Mouse (Mus musculus): ENCODE results near the gene Ehf.
A peak's percentile ranks its signal among the peaks of the same experiment; 100 is the strongest.

- TF ChIP-seq POLR2A (IDR thresholded peaks at IDR 0.05; ENCODE audit: insufficient read depth, low read depth, low read length) (no peak), CTCF (IDR thresholded peaks at IDR 0.05) (peak; percentile 73), EP300 (IDR thresholded peaks at IDR 0.05; ENCODE audit: insufficient read depth, low read depth, low read length) (no peak)
These were observed 44.4 kb upstream of the Ehf start for GRCm38 (mm10) chr2:103347417-103347891.
